Mouse (Mus musculus): ENCODE measurements around the gene Tmem107. TPM values are rescaled to one million over a fixed set of nuclear protein-coding genes. Genes with fewer than 3 reads are reported as not detected.

Tmem107 gene
- total and polyA plus RNA-seq, 2 experiments from 2014 or later, result 41.7 to 45.6 TPM

GRCm38 (mm10) chr11:69099177-69099914, 28.7 kb downstream of the Tmem107 start:
- DNase-seq, result peak; percentile 74
- H3K9me3 ChIP-seq (ENCODE audit: low read length), result no peaks in the 10 kb centered on the region
- under 1% methylated on average over 22 of the region's 22 CpGs for whole genome bisulfite sequencing
- peaks cover 38% of the 10 kb centered on the region for H3K36me3 ChIP-seq (ENCODE audit: insufficient read depth)
- H3K27ac ChIP-seq (ENCODE audit: low read depth, low read length), result peak overlapping the region; percentile 88
- TF ChIP-seq CTCF (IDR thresholded peaks at IDR 0.05; ENCODE audit: low read depth), result no peak
- ATAC-seq, result no peak
- peak overlapping the region; percentile 58 for H3K4me3 ChIP-seq (ENCODE audit: low read depth, low read length)
- no peaks in the 10 kb centered on the region for H3K27me3 ChIP-seq (ENCODE audit: insufficient read depth, low read length)
- peak overlapping the region; percentile 87 for H3K4me2 ChIP-seq (ENCODE audit: low read depth)
- H3K4me1 ChIP-seq (ENCODE audit: insufficient read depth), result peaks cover 25% of the 10 kb centered on the region
- peak overlapping the region; percentile 69 for H3K9ac ChIP-seq

- Histone ChIP-seq H3K27ac (ENCODE audit: low read depth, low read length) (peak overlapping the region; percentile 88), H3K4me2 (ENCODE audit: low read depth) (peak overlapping the region; percentile 87), H3K36me3 (ENCODE audit: insufficient read depth) (peaks cover 44% of the 10 kb centered on the region), H3K4me3 (ENCODE audit: low read depth, low read length) (peak overlapping the region; percentile 58), H3K4me1 (ENCODE audit: insufficient read depth) (peaks cover 23% of the 10 kb centered on the region), H3K9ac (peak overlapping the region; percentile 69), H3K9me3 (ENCODE audit: low read length) (no peaks in the 10 kb centered on the region), H3K27me3 (ENCODE audit: insufficient read depth, low read length) (no peaks in the 10 kb centered on the region)
- peak; percentile 45 for TF ChIP-seq CTCF (IDR thresholded peaks at IDR 0.05; ENCODE audit: low read depth)
- ATAC-seq (peak; percentile 66), DNase-seq (peak; percentile 94)
- WGBS, result 5% methylated on average over 23 of the region's 23 CpGs
These were observed 29.3 kb downstream of the Tmem107 start for GRCm38 (mm10) chr11:69099915-69100345.

DNA sequence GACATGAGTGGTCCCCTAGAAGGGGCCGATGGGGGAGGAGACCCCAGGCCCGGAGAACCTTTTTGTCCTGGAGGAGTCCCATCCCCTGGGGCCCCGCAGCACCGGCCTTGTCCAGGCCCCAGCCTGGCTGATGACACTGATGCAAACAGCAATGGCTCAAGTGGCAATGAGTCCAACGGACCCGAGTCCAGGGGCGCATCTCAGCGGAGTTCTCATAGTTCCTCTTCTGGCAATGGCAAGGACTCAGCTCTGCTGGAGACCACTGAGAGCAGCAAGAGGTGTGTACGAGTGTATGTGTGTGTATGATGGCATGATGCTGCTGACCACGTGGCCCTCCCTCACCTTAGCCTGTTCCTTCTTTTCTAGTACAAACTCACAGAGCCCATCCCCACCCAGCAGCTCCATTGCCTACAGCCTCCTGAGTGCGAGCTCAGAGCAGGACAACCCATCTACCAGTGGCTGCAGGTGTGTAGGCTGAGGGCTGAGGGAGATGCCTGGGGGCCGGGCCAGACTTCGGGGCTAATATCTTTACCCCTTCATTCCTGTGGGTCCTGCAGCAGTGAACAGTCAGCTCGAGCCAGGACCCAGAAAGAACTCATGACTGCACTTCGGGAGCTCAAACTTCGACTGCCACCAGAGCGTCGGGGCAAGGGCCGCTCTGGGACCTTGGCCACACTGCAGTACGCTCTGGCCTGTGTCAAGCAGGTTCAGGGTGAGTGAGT, 30.2 kb downstream of the Tmem107 start:
- Histone ChIP-seq H3K36me3 (ENCODE audit: insufficient read depth) (peaks cover 53% of the 10 kb centered on the region), H3K27ac (ENCODE audit: low read depth, low read length) (0 out of 2 replicates have a peak overlapping the region, but pooled peaks have one; percentile 88), H3K4me2 (ENCODE audit: low read depth) (peak overlapping the region; percentile 87), H3K4me1 (ENCODE audit: insufficient read depth) (peaks cover 20% of the 10 kb centered on the region), H3K4me3 (ENCODE audit: low read depth, low read length) (peak overlapping the region; percentile 58), H3K9me3 (ENCODE audit: low read length) (no peaks in the 10 kb centered on the region), H3K27me3 (ENCODE audit: insufficient read depth, low read length) (no peaks in the 10 kb centered on the region), H3K9ac (peak overlapping the region; percentile 69; the same call in 1 of the 2 replicates)
- ATAC-seq, result no peak
- WGBS, result 92% methylated on average over 20 of the region's 20 CpGs
- TF ChIP-seq CTCF (IDR thresholded peaks at IDR 0.05; ENCODE audit: low read depth), result no peak
- no peak for DNase-seq

GRCm38 (mm10) chr11:69101604-69102402, 31.2 kb downstream of the Tmem107 start:
- peaks cover 59% of the 10 kb centered on the region for H3K36me3 ChIP-seq (ENCODE audit: insufficient read depth)
- 91% methylated on average over 21 of the region's 21 CpGs for WGBS
- no peak overlapping the region for H3K4me3 ChIP-seq (ENCODE audit: low read depth, low read length)
- DNase-seq (no peak), ATAC-seq (no peak)
- no peak overlapping the region for H3K9ac ChIP-seq
- no peak overlapping the region for H3K27ac ChIP-seq (ENCODE audit: low read depth, low read length)
- peaks cover 16% of the 10 kb centered on the region for H3K4me1 ChIP-seq (ENCODE audit: insufficient read depth)
- no peak for TF ChIP-seq CTCF (IDR thresholded peaks at IDR 0.05; ENCODE audit: low read depth)
- no peak overlapping the region for H3K4me2 ChIP-seq (ENCODE audit: low read depth)
- no peaks in the 10 kb centered on the region for H3K9me3 ChIP-seq (ENCODE audit: low read length)
- no peaks in the 10 kb centered on the region for H3K27me3 ChIP-seq (ENCODE audit: insufficient read depth, low read length)

GRCm38 (mm10) chr11:69102403-69102725, 31.8 kb downstream of the Tmem107 start:
- no peak for ATAC-seq
- Histone ChIP-seq H3K27me3 (ENCODE audit: insufficient read depth, low read length) (no peaks in the 10 kb centered on the region), H3K4me2 (ENCODE audit: low read depth) (no peak overlapping the region), H3K4me3 (ENCODE audit: low read depth, low read length) (no peak overlapping the region), H3K4me1 (ENCODE audit: insufficient read depth) (peaks cover 12% of the 10 kb centered on the region), H3K27ac (ENCODE audit: low read depth, low read length) (no peak overlapping the region), H3K36me3 (ENCODE audit: insufficient read depth) (peaks cover 65% of the 10 kb centered on the region), H3K9ac (no peak overlapping the region), H3K9me3 (ENCODE audit: low read length) (no peaks in the 10 kb centered on the region)
- DNase-seq, result no peak
- 90% methylated on average over 7 of the region's 7 CpGs for WGBS
- TF ChIP-seq CTCF (IDR thresholded peaks at IDR 0.05; ENCODE audit: low read depth), result no peak

DNA sequence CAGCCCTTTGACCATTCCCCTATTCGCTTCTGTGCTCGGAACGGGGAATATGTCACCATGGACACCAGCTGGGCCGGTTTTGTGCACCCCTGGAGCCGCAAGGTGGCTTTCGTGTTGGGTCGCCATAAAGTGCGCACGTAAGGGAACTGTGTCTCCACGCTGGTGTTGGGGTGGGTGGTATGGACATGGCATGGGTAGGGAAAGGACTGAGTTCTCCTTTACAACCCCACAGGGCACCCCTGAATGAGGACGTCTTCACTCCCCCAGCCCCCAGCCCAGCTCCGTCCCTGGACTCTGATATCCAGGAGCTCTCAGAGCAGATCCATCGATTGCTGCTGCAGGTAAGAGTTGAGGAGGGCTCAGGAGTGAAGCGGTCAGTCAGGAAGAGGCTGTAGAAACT, 32.5 kb downstream of the Tmem107 start:
- Histone ChIP-seq H3K4me2 (ENCODE audit: low read depth) (no peak overlapping the region), H3K9me3 (ENCODE audit: low read length) (no peaks in the 10 kb centered on the region), H3K9ac (no peak overlapping the region), H3K27ac (ENCODE audit: low read depth, low read length) (no peak overlapping the region), H3K4me1 (ENCODE audit: insufficient read depth) (peaks cover 5% of the 10 kb centered on the region), H3K27me3 (ENCODE audit: insufficient read depth, low read length) (no peaks in the 10 kb centered on the region), H3K4me3 (ENCODE audit: low read depth, low read length) (no peak overlapping the region), H3K36me3 (ENCODE audit: insufficient read depth) (peaks cover 72% of the 10 kb centered on the region)
- DNase-seq (no peak), ATAC-seq (no peak)
- 97% methylated on average over 14 of the region's 14 CpGs for WGBS
- TF ChIP-seq CTCF (IDR thresholded peaks at IDR 0.05; ENCODE audit: low read depth), result no peak
